Mouse (Mus musculus) intestine, embryonic 16.5 days (tissue): ENCODE results near the gene Tmem80. TPM values are rescaled to one million over a fixed set of nuclear protein-coding genes. Genes with fewer than 3 reads are reported as not detected.

ENCODE experiments used
- ATAC-seq: fragments of 200-750 bp; cut with Nextera tagmentation; 2 replicates; pipeline ENCODE4 v1.8.0; 2017; ENCODE audit warnings: moderate TSS enrichment, moderate library complexity
- H3K27ac ChIP-seq: fragments of 300-500 bp; sonication (generic); 2 replicates; pipeline ENCODE4 v1.5.1; 2014; ENCODE audit warnings: mild to moderate bottlenecking, low read length
- H3K27me3 ChIP-seq: fragments of 300-500 bp; sonication (generic); replicated peaks from 2 replicates; pipeline ENCODE4 v1.6.1; 2014; ENCODE audit warnings: low read length, control low read depth, mixed read lengths; ENCODE audit not compliant: control insufficient read depth, insufficient read depth
- H3K36me3 ChIP-seq: fragments of 300-500 bp; sonication (generic); 2 replicates; pipeline ENCODE4 v1.6.1; 2014; ENCODE audit warnings: low read length, control low read depth; ENCODE audit not compliant: control insufficient read depth, insufficient read depth
- H3K4me1 ChIP-seq: fragments of 300-500 bp; sonication (generic); 2 replicates; pipeline ENCODE4 v1.6.1; 2014; ENCODE audit warnings: low read length, control low read depth, mixed read lengths; ENCODE audit not compliant: control insufficient read depth, insufficient read depth
- H3K4me2 ChIP-seq: fragments of 300-500 bp; sonication (generic); 2 replicates; pipeline ENCODE4 v1.6.1; 2014; ENCODE audit warnings: low read depth, low read length, control low read depth
- H3K4me3 ChIP-seq: fragments of 300-500 bp; sonication (generic); 2 replicates; pipeline ENCODE4 v1.5.1; 2014; ENCODE audit warnings: mild to moderate bottlenecking, low read length
- H3K9ac ChIP-seq: fragments of 300-500 bp; sonication (generic); 2 replicates; pipeline ENCODE4 v1.6.1; 2014; ENCODE audit warnings: low read depth, low read length
- H3K9me3 ChIP-seq: fragments of 300-500 bp; sonication (generic); 2 replicates; pipeline ENCODE4 v1.6.1; 2016; ENCODE audit warnings: low read length, control low read depth; ENCODE audit not compliant: control insufficient read depth
- WGBS: fragments of 180-500 bp; shearing (Covaris S2); extraction: QIAGEN DNeasy Blood & Tissue Kit; methylation state at CpG from one replicate; pipeline ENCODE4 v1.1.7; 2014; 5-methylcytosine and 5-hydroxymethylcytosine counted together
- polyA plus RNA-seq: library from polyadenylated mRNA; unstranded; fragments of >200 nt; fragmentation: Nextera tagmentation; extraction: Ambion mirVana; gene quantifications from 2 replicates; pipeline ENCODE4 v1.2.1, GENCODE M21; 2015

The Tmem80 gene
- polyA plus RNA-seq, 1 experiment from 2014 or later: 34.2 TPM

DNA sequence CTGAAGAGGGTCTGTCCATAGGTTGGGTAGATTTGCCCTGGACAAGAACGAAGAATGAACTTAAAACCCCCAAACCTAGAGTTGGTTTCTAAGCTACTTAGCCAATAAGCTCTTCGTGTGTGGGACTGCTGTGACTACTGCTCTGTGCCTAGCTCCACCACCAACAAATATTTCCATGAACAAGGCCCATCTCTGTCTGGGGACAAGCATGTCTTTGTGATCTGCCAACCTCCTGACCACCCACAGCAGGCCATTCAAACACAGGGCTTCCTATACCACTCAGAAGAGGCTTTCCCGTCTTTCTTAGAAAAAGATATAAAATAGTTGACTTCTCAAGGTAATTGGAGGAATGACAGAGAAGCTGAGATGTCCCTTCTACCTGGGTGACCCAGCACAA, 37.5 kb downstream of the Tmem80 start:
- no peak overlapping the region for H3K27ac ChIP-seq
- no peaks in the 10 kb centered on the region for H3K9me3 ChIP-seq
- no peak overlapping the region for H3K4me3 ChIP-seq
- peaks cover 9% of the 10 kb centered on the region; the same call in 1 of the 2 replicates for H3K4me1 ChIP-seq
- no peaks in the 10 kb centered on the region for H3K27me3 ChIP-seq
- WGBS: 69% methylated on average over 3 of the region's 3 CpGs
- no peaks in the 10 kb centered on the region for H3K36me3 ChIP-seq
- H3K4me2 ChIP-seq: no peak overlapping the region
- ATAC-seq: no peak
- no peak overlapping the region for H3K9ac ChIP-seq

DNA sequence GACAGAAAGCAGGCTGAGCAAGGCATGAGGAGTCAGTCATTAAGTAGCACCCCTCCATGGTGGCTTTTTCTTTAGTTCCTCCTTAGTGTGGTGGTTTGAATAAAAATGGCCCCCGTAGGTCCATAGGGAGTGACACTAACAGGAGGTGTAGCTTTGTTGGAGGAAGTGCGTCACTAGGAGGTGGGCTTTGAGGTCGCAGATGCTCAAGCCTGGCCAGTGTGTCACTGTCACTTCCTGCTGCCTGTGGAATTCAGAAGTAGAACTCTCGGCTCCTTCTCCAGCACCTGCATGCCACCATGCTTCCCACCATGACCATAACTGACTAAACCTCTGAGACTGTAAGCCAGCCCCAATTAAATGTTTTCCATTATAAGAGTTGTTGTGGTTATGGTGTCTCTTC, 39.8 kb downstream of the Tmem80 start:
- WGBS: 83% methylated on average over 4 of the region's 4 CpGs
- ATAC-seq: no peak
- Histone ChIP-seq H3K4me2 (no peak overlapping the region), H3K9me3 (no peaks in the 10 kb centered on the region), H3K4me3 (no peak overlapping the region), H3K4me1 (0 out of 2 replicates have a peak, but pooled peaks cover 5% of the 10 kb centered on the region), H3K36me3 (no peaks in the 10 kb centered on the region), H3K9ac (no peak overlapping the region), H3K27me3 (no peaks in the 10 kb centered on the region), H3K27ac (no peak overlapping the region)

GRCm38 (mm10) chr7:141369918-141370317, 42.4 kb downstream of the Tmem80 start:
- no peaks in the 10 kb centered on the region for H3K36me3 ChIP-seq
- H3K9ac ChIP-seq: no peak overlapping the region
- no peaks in the 10 kb centered on the region for H3K27me3 ChIP-seq
- H3K4me2 ChIP-seq: no peak overlapping the region
- 0 out of 2 replicates have a peak, but pooled peaks cover 5% of the 10 kb centered on the region for H3K4me1 ChIP-seq
- WGBS: 63% methylated on average over 5 of the region's 5 CpGs
- H3K27ac ChIP-seq: no peak overlapping the region
- no peak for ATAC-seq
- no peaks in the 10 kb centered on the region for H3K9me3 ChIP-seq
- H3K4me3 ChIP-seq: no peak overlapping the region

DNA sequence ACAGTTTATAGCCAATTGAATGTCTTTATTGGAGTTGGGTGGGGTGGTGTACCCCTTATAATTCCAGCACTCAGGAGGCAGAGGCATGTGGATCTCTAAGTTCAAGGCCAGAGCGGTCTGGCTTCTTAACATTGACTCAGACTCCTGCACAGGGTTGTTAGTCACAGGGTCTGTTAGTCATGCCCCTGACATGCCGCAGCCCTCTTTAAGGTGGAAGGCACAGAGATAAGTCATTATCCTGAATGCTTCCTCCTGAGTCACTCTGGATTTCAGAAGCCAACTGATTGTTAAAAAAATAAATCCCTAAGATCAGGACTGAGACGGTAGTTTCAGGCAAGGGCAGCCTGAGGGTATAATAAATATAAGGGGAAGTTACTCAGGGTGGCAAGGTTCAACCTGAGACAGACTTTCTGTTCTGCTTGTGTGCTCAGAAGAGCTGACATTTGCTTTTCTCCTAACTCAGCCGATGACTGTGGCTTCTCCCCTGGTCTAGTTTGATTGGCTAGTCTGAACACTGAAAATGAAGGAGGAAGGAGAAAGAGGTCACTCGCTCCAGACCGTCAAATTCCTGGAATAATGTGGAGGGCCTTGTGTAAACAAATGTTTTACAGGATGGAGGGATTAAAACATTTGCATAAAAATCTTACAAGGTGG, 44.5 kb downstream of the Tmem80 start:
- Histone ChIP-seq H3K4me3 (no peak overlapping the region), H3K9me3 (no peaks in the 10 kb centered on the region), H3K27me3 (no peaks in the 10 kb centered on the region), H3K36me3 (no peaks in the 10 kb centered on the region), H3K27ac (peak overlapping the region; percentile 75), H3K9ac (0 out of 2 replicates have a peak overlapping the region, but pooled peaks have one; percentile 10), H3K4me2 (no peak overlapping the region), H3K4me1 (0 out of 2 replicates have a peak, but pooled peaks cover 5% of the 10 kb centered on the region)
- WGBS: 33% methylated on average over 6 of the region's 6 CpGs
- ATAC-seq: peak; percentile 85

DNA sequence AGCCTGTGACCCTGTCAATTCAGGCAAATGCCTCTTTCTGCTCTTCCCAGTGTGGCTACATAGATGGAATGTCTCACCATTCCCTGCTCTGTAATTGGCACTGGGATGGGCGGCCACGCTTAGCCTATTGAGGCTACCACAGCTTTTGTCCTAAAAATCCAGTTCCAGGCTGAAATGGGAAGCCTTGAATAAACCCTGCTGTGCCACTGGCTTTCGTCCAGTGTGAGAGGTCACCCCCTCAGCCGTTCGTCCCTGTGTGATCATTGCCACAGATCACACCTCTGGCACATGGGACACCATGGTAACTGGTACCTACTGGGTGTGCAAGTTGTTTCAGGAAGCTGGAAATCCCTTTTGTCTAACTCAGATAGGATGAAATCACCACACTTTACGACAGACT, 46.1 kb downstream of the Tmem80 start:
- WGBS: 68% methylated on average over 6 of the region's 6 CpGs
- no peaks in the 10 kb centered on the region for H3K9me3 ChIP-seq
- 0 out of 2 replicates have a peak, but pooled peaks cover 5% of the 10 kb centered on the region for H3K4me1 ChIP-seq
- no peak overlapping the region for H3K4me2 ChIP-seq
- no peak overlapping the region for H3K4me3 ChIP-seq
- ATAC-seq: no peak
- H3K27ac ChIP-seq: 0 out of 2 replicates have a peak overlapping the region, but pooled peaks have one; percentile 5
- H3K36me3 ChIP-seq: no peaks in the 10 kb centered on the region
- no peaks in the 10 kb centered on the region for H3K27me3 ChIP-seq
- H3K9ac ChIP-seq: no peak overlapping the region

DNA sequence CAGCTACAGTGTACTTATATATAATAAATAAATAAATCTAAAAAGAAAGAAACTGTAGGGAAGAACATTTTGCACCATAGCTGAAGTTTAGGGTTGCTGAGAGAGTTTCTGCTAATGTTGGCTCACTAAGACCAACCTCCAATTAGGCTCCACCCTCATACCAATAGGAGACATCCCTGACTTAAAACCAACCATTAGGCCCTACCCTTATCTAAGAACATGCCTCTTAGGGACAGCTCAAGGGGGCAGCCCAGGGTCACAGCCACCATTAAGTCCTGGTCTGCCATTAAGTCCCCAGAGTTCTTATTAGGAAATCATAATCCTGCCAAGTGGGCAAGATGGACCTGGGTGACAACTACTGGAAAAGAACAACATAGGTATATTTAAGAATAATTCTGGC, 46.9 kb downstream of the Tmem80 start:
- Histone ChIP-seq H3K27ac (no peak overlapping the region), H3K27me3 (no peaks in the 10 kb centered on the region), H3K9me3 (no peaks in the 10 kb centered on the region), H3K4me3 (no peak overlapping the region), H3K36me3 (no peaks in the 10 kb centered on the region), H3K4me1 (0 out of 2 replicates have a peak, but pooled peaks cover 5% of the 10 kb centered on the region), H3K4me2 (no peak overlapping the region), H3K9ac (no peak overlapping the region)
- no peak for ATAC-seq

DNA sequence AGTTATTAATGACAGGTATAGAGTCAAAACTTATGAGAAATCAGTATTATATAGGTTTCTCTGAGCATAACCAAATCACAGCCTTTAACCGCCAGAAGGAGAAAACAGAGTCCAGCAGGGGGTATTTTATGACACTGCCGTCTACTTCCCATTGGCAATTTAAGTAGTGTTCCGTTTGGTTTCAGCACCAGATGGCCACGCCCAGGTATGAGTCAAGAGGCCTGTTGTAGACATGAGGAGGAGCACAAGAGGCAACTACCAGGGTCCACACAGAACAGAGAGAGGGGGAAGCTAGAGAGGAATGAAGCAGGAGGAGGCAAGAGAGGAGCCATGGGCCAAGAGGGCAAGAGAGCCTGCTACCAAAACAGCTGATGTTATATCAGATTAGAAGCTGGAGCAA, 52.0 kb downstream of the Tmem80 start:
- WGBS: 39% methylated on average over 4 of the region's 4 CpGs

GRCm38 (mm10) chr7:141381068-141381835, 53.7 kb downstream of the Tmem80 start:
- 76% methylated on average over 4 of the region's 4 CpGs for WGBS
- Histone ChIP-seq H3K9ac (no peak overlapping the region), H3K27ac (no peak overlapping the region), H3K4me2 (no peak overlapping the region), H3K36me3 (no peaks in the 10 kb centered on the region), H3K4me3 (no peak overlapping the region), H3K4me1 (no peaks in the 10 kb centered on the region), H3K9me3 (no peaks in the 10 kb centered on the region), H3K27me3 (no peaks in the 10 kb centered on the region)
- ATAC-seq: no peak

More for the DNA sequence above, 52.0 kb downstream of the Tmem80 start:
- no peaks in the 10 kb centered on the region for H3K4me1 ChIP-seq
- no peaks in the 10 kb centered on the region for H3K27me3 ChIP-seq
- H3K27ac ChIP-seq: 0 out of 2 replicates have a peak overlapping the region, but pooled peaks have one; percentile 48
- no peaks in the 10 kb centered on the region for H3K36me3 ChIP-seq
- no peaks in the 10 kb centered on the region for H3K9me3 ChIP-seq
- H3K4me2 ChIP-seq: no peak overlapping the region
- peak; percentile 79 for ATAC-seq
- no peak overlapping the region for H3K4me3 ChIP-seq
- H3K9ac ChIP-seq: no peak overlapping the region
